Mouse (Mus musculus): ENCODE data around the gene B3gat1. TPM values are rescaled to one million over a fixed set of nuclear protein-coding genes. Genes with fewer than 3 reads are reported as not detected.
A peak's percentile ranks its signal among the peaks of the same experiment; 100 is the strongest.

The B3gat1 gene
- polyA plus RNA-seq, 1 experiment, result 0.04 TPM

DNA sequence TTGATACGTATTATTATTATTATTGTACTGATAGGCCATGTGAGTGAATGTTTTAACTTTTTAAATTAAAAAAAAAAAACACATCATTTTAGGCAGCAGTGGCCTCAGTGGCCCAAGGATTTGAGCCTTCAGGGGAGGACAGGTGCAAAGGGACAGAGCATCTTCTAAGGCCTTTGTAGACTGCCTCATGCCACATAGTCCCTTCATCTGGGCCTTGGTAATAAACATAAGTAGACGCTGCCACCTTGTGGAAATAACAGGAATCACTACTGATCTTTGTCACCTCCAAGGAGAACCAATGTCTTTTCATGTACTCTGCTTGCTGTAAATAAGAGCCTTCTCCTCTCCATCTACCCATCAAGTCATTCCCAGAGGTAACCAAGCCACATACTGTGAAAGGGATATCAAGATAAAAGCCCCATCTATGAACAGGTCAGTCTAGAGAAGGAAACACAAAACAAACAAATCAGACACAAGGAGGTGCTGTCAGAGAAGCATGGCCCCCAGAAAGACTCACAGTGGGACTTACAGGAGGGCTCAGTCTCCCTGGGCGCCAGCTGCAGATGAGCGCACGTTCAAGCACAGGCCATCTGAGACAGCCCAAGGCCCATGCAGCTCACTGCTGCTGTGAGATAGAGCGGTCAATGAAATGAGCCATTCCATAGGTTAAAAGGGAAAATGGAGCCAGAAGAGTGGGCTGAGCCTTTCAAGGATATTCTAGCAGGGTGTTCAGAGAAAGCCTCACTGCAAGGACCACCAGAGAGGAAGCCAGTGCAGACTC, 42.8 kb downstream of the B3gat1 start:
- no peak overlapping the region for H3K4me3 ChIP-seq (ENCODE audit: control insufficient read depth, low read depth, low read length)
- no peaks in the 10 kb centered on the region for H3K27me3 ChIP-seq (ENCODE audit: control insufficient read depth, insufficient read depth, low read length)
- H3K27ac ChIP-seq (ENCODE audit: control insufficient read depth, insufficient read depth, low read depth, low read length), result no peak overlapping the region
- H3K36me3 ChIP-seq (ENCODE audit: control insufficient read depth, insufficient read depth, low read length), result no peaks in the 10 kb centered on the region
- TF ChIP-seq CTCF (IDR thresholded peaks at IDR 0.05; ENCODE audit: control insufficient read depth, insufficient read depth, insufficient replicate concordance, low read depth, low read length) (peak; percentile 39; the same call in 1 of the 2 replicates), POLR2A (IDR thresholded peaks at IDR 0.05; ENCODE audit: control insufficient read depth, low read depth, low read length) (no peak)
- H3K4me1 ChIP-seq (ENCODE audit: control insufficient read depth, insufficient read depth, low read length), result no peaks in the 10 kb centered on the region

DNA sequence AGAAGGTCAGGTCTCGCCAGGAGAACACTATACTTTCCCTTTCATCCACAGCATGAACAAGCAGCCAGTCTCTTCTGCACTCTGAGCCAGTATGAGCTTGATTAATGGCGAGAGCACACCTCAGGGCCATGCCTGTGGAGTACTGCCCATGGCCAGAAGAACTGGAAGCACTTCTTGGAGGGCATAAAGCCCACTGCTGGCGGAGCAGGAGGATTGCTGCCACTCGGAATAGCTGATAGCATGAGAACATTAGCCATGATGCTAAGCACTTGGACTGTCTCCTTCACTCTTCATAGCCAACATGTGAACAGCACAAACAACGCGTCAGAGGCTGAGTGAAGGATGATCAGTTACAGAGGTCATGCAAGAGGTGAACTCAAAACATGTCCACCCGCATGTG, 44.9 kb downstream of the B3gat1 start:
- no peaks in the 10 kb centered on the region for H3K36me3 ChIP-seq (ENCODE audit: control insufficient read depth, insufficient read depth, low read length)
- TF ChIP-seq POLR2A (IDR thresholded peaks at IDR 0.05; ENCODE audit: control insufficient read depth, low read depth, low read length) (no peak), CTCF (IDR thresholded peaks at IDR 0.05; ENCODE audit: control insufficient read depth, insufficient read depth, insufficient replicate concordance, low read depth, low read length) (no peak)
- H3K27me3 ChIP-seq (ENCODE audit: control insufficient read depth, insufficient read depth, low read length), result no peaks in the 10 kb centered on the region

DNA sequence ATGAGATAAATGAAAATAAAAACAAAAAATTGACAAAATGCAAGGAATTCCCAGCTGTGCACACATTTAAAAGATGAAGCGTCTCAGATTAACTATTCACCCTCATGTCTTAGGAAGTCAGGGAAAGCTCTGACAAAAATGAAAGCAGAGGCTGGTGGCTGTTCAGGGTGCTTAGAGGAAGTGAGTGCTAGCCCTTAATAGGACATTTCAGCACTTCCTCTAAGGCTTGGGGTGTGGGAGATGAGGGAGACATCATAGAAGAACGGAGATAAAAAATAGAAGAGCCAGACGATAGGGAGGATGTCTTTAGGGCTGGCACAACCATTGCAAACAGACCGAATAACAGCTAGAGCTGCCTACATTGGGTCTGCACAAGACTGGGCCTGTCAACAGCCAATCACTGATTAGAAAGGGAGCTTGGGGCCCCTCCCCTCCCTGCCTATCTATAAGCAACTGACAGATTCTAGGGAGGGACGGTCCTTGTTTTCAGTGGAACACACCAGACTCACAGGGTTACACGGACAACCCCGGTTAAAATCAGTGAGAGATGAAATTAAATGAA, 50.0 kb downstream of the B3gat1 start:
- Histone ChIP-seq H3K4me1 (ENCODE audit: control insufficient read depth, insufficient read depth, low read length) (no peaks in the 10 kb centered on the region), H3K36me3 (ENCODE audit: control insufficient read depth, insufficient read depth, low read length) (no peaks in the 10 kb centered on the region), H3K27ac (ENCODE audit: control insufficient read depth, insufficient read depth, low read depth, low read length) (no peak overlapping the region), H3K4me3 (ENCODE audit: control insufficient read depth, low read depth, low read length) (no peak overlapping the region), H3K27me3 (ENCODE audit: control insufficient read depth, insufficient read depth, low read length) (no peaks in the 10 kb centered on the region)
- TF ChIP-seq CTCF (IDR thresholded peaks at IDR 0.05; ENCODE audit: control insufficient read depth, insufficient read depth, insufficient replicate concordance, low read depth, low read length), result no peak

More for the DNA sequence above, 44.9 kb downstream of the B3gat1 start:
- Histone ChIP-seq H3K27ac (ENCODE audit: control insufficient read depth, insufficient read depth, low read depth, low read length) (no peak overlapping the region), H3K4me3 (ENCODE audit: control insufficient read depth, low read depth, low read length) (no peak overlapping the region), H3K4me1 (ENCODE audit: control insufficient read depth, insufficient read depth, low read length) (no peaks in the 10 kb centered on the region)

DNA sequence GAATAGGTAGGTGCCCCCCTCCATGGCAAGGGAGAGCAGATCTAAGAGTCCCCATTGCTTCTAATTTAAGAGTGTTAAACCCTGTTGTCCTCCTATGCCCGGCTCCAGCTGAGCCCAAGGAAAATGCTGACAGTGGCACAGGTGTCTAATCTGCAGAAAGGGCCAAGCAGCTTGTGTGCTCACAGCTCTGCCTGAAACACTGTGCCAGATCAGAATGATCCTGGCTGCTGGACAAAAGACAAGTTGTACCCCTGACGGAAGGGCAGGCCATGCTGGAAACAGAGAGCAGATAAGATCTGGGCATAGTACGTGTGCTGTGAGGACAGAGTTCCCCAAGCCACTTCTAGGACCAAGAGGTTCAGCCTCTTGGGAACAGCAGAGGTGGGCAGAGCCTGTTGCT, 59.3 kb downstream of the B3gat1 start:
- no peaks in the 10 kb centered on the region for H3K36me3 ChIP-seq (ENCODE audit: control insufficient read depth, insufficient read depth, low read length)
- TF ChIP-seq POLR2A (IDR thresholded peaks at IDR 0.05; ENCODE audit: control insufficient read depth, low read depth, low read length) (no peak), CTCF (IDR thresholded peaks at IDR 0.05; ENCODE audit: control insufficient read depth, insufficient read depth, insufficient replicate concordance, low read depth, low read length) (no peak)
- no peaks in the 10 kb centered on the region for H3K4me1 ChIP-seq (ENCODE audit: control insufficient read depth, insufficient read depth, low read length)
- H3K27me3 ChIP-seq (ENCODE audit: control insufficient read depth, insufficient read depth, low read length), result no peaks in the 10 kb centered on the region
- H3K4me3 ChIP-seq (ENCODE audit: control insufficient read depth, low read depth, low read length), result no peak overlapping the region
- H3K27ac ChIP-seq (ENCODE audit: control insufficient read depth, insufficient read depth, low read depth, low read length), result no peak overlapping the region

DNA sequence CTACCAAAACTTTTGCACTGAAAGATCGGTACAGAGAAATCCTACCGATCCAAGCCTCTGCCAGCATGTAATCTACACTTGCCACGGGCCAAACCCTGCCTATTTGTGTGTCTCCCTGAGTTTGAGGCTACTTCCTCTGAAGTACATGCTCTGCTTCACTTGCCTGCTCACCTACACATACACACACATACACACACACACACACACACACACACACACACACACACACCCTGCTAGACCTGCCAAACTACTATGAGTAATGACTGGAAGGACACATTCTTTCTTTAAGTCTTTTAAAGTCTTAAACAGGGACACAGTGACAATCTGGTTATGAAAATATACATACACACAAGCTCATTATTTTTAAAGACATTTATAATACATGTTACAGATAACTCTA, 64.7 kb downstream of the B3gat1 start:
- H3K4me1 ChIP-seq (ENCODE audit: control insufficient read depth, insufficient read depth, low read length), result no peaks in the 10 kb centered on the region
- no peaks in the 10 kb centered on the region for H3K36me3 ChIP-seq (ENCODE audit: control insufficient read depth, insufficient read depth, low read length)
- TF ChIP-seq POLR2A (IDR thresholded peaks at IDR 0.05; ENCODE audit: control insufficient read depth, low read depth, low read length) (no peak), CTCF (IDR thresholded peaks at IDR 0.05; ENCODE audit: control insufficient read depth, insufficient read depth, insufficient replicate concordance, low read depth, low read length) (no peak)
- no peak overlapping the region for H3K27ac ChIP-seq (ENCODE audit: control insufficient read depth, insufficient read depth, low read depth, low read length)
- no peaks in the 10 kb centered on the region for H3K27me3 ChIP-seq (ENCODE audit: control insufficient read depth, insufficient read depth, low read length)
- no peak overlapping the region for H3K4me3 ChIP-seq (ENCODE audit: control insufficient read depth, low read depth, low read length)

DNA sequence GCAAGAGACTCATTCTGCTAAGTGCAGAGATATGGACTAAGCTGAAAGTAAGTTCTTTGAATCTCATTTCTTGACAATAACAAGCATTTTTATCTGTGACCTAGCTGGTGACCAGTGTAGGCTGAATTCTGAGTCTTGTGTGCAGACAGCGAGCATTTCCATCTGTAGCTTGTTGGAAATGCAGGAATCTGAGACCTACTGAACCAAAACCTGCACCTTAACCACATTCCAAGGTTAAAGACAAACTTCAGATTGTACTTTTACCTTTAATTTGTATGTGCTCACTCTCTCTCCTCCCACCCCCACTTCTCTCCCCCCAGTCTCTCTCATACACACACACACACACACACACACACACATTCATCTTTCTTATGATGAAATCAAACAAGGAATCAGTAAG, 65.2 kb downstream of the B3gat1 start:
- Histone ChIP-seq H3K27ac (ENCODE audit: control insufficient read depth, insufficient read depth, low read depth, low read length) (no peak overlapping the region), H3K36me3 (ENCODE audit: control insufficient read depth, insufficient read depth, low read length) (no peaks in the 10 kb centered on the region), H3K4me1 (ENCODE audit: control insufficient read depth, insufficient read depth, low read length) (no peaks in the 10 kb centered on the region), H3K27me3 (ENCODE audit: control insufficient read depth, insufficient read depth, low read length) (no peaks in the 10 kb centered on the region), H3K4me3 (ENCODE audit: control insufficient read depth, low read depth, low read length) (no peak overlapping the region)
- TF ChIP-seq POLR2A (IDR thresholded peaks at IDR 0.05; ENCODE audit: control insufficient read depth, low read depth, low read length) (no peak), CTCF (IDR thresholded peaks at IDR 0.05; ENCODE audit: control insufficient read depth, insufficient read depth, insufficient replicate concordance, low read depth, low read length) (no peak)

DNA sequence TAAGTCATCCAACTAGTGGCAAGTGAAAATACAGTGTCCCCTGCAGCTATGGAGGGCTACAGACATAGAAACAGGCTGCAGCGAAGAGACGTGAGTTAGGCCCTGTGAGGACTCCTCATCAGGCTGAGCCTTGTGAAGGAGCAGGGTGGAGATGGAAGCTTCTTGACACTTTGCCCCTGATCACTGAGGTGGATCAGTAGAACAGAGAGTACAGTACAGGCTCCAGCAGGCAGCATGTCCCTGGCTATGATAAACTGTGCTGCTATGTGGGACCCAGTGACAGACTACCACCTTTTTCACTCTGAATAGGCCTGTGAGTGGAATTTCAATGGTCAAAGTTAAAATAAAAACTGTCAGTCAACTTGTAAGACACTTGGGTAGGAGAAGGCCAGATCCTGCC, 66.8 kb downstream of the B3gat1 start:
- Histone ChIP-seq H3K4me1 (ENCODE audit: control insufficient read depth, insufficient read depth, low read length) (no peaks in the 10 kb centered on the region), H3K27me3 (ENCODE audit: control insufficient read depth, insufficient read depth, low read length) (no peaks in the 10 kb centered on the region), H3K27ac (ENCODE audit: control insufficient read depth, insufficient read depth, low read depth, low read length) (no peak overlapping the region), H3K4me3 (ENCODE audit: control insufficient read depth, low read depth, low read length) (no peak overlapping the region), H3K36me3 (ENCODE audit: control insufficient read depth, insufficient read depth, low read length) (no peaks in the 10 kb centered on the region)
- TF ChIP-seq POLR2A (IDR thresholded peaks at IDR 0.05; ENCODE audit: control insufficient read depth, low read depth, low read length) (no peak), CTCF (IDR thresholded peaks at IDR 0.05; ENCODE audit: control insufficient read depth, insufficient read depth, insufficient replicate concordance, low read depth, low read length) (no peak)

All from testis, adult 2 months (tissue).